Mouse (Mus musculus) embryonic facial prominence, embryonic 15.5 days (tissue): ENCODE measurements around the gene Pacsin2. TPM values are rescaled to one million over a fixed set of nuclear protein-coding genes. Genes with fewer than 3 reads are reported as not detected.
A peak's percentile ranks its signal among the peaks of the same experiment; 100 is the strongest.
"Not testable (repeated sequence)": the region's sequence is repeated elsewhere in the genome, so short reads cannot be mapped to it uniquely, and the experiment has no call there.

ENCODE experiments used
- ATAC-seq: fragments of 200-750 bp; cut with Nextera tagmentation; 2 replicates; pipeline ENCODE4 v1.8.0; 2017; ENCODE audit warnings: low read depth, moderate TSS enrichment; ENCODE audit not compliant: insufficient number of reproducible peaks, low FRiP score, low TSS enrichment
- H3K27ac ChIP-seq: fragments of 300-500 bp; sonication (generic); replicated peaks from 2 replicates; pipeline ENCODE4 v1.5.1; 2015; ENCODE audit warnings: mild to moderate bottlenecking, inconsistent platforms
- H3K27me3 ChIP-seq: fragments of 300-500 bp; sonication (generic); 2 replicates; pipeline ENCODE4 v1.6.1; 2015; ENCODE audit warnings: inconsistent platforms
- H3K36me3 ChIP-seq: fragments of 300-500 bp; sonication (generic); 2 replicates; pipeline ENCODE4 v1.6.1; 2015; ENCODE audit warnings: mild to moderate bottlenecking, inconsistent platforms
- H3K4me1 ChIP-seq: fragments of 300-500 bp; sonication (generic); 2 replicates; pipeline ENCODE4 v1.6.1; 2015; ENCODE audit warnings: inconsistent platforms
- H3K4me2 ChIP-seq: fragments of 300-500 bp; sonication (generic); replicated peaks from 2 replicates; pipeline ENCODE4 v1.6.1; 2015; ENCODE audit warnings: mild to moderate bottlenecking, inconsistent platforms
- H3K4me3 ChIP-seq: fragments of 300-500 bp; sonication (generic); replicated peaks from 2 replicates; pipeline ENCODE4 v1.5.1; 2015; ENCODE audit warnings: mild to moderate bottlenecking, inconsistent platforms
- H3K9ac ChIP-seq: fragments of 300-500 bp; sonication (generic); 2 replicates; pipeline ENCODE4 v1.6.1; 2015; ENCODE audit warnings: inconsistent platforms
- H3K9me3 ChIP-seq: fragments of 300-500 bp; sonication (generic); replicated peaks from 2 replicates; pipeline ENCODE4 v1.6.1; 2016; ENCODE audit warnings: inconsistent platforms
- WGBS: fragments of 180-500 bp; shearing (Covaris S2); methylation state at CpG from one replicate; pipeline ENCODE4 v1.1.7; 2015; 5-methylcytosine and 5-hydroxymethylcytosine counted together
- polyA plus RNA-seq: library from polyadenylated mRNA; unstranded; fragments of >200 nt; fragmentation: Nextera tagmentation; extraction: Ambion mirVana; gene quantifications from 2 replicates; pipeline ENCODE4 v1.2.1, GENCODE M21; 2015

Gene Pacsin2
- polyA plus RNA-seq = 66.8 and 67.1 TPM in 2 replicates

- WGBS = 1% methylated on average over 63 of the region's 88 CpGs
- Histone ChIP-seq H3K27ac (peak within 1 kb of the TSS; percentile 76), H3K4me2 (peak within 1 kb of the TSS; percentile 87), H3K9ac (peak within 1 kb of the TSS; percentile 59), H3K4me3 (peak within 1 kb of the TSS; percentile 70), H3K27me3 (no peaks in the 10 kb centered on the region), H3K36me3 (no peaks in the 10 kb centered on the region), H3K9me3 (no peaks in the 10 kb centered on the region), H3K4me1 (peaks cover 14% of the 10 kb centered on the region)
- ATAC-seq = peak; percentile 98
These were observed at the start of gene Pacsin2 for GRCm38 (mm10) chr15:83464083-83464904. Gene Pacsin2, minus strand, starts transcription at chr15:83464606.

- Histone ChIP-seq H3K27me3 (no peaks in the 10 kb centered on the region), H3K9me3 (no peaks in the 10 kb centered on the region), H3K4me2 (no peak overlapping the region), H3K4me3 (no peak overlapping the region), H3K9ac (no peak overlapping the region), H3K27ac (no peak overlapping the region), H3K4me1 (peaks cover 8% of the 10 kb centered on the region; the same call in 1 of the 2 replicates), H3K36me3 (no peaks in the 10 kb centered on the region)
- ATAC-seq = no peak
- 69% methylated on average over 13 of the region's 13 CpGs for WGBS
These were observed 48.3 kb upstream of the Pacsin2 start for GRCm38 (mm10) chr15:83512489-83513281.

GRCm38 (mm10) chr15:83510805-83511405 is 46.5 kb upstream of the Pacsin2 start, which contains the start of gene Ttll1:
Gene Ttll1, minus strand, starts transcription at chr15:83510893.
- Histone ChIP-seq H3K27ac (peak within 1 kb of the TSS; percentile 75), H3K9me3 (no peaks in the 10 kb centered on the region), H3K4me3 (peak within 1 kb of the TSS; percentile 65), H3K4me2 (peak within 1 kb of the TSS; percentile 87), H3K36me3 (no peaks in the 10 kb centered on the region), H3K4me1 (peaks cover 8% of the 10 kb centered on the region; the same call in 1 of the 2 replicates), H3K27me3 (no peaks in the 10 kb centered on the region), H3K9ac (peak within 1 kb of the TSS; percentile 54)
- WGBS = 11% methylated on average over 41 of the region's 41 CpGs
- peak; percentile 93 for ATAC-seq

GRCm38 (mm10) chr15:83509950-83510804 is 45.8 kb upstream of the Pacsin2 start:
- Histone ChIP-seq H3K27me3 (no peaks in the 10 kb centered on the region), H3K36me3 (0 out of 2 replicates have a peak, but pooled peaks cover 2% of the 10 kb centered on the region), H3K9ac (peak overlapping the region; percentile 54), H3K4me2 (peak overlapping the region; percentile 87), H3K27ac (peak overlapping the region; percentile 75), H3K9me3 (no peaks in the 10 kb centered on the region), H3K4me1 (peaks cover 8% of the 10 kb centered on the region; the same call in 1 of the 2 replicates), H3K4me3 (peak overlapping the region; percentile 65)
- ATAC-seq = 0 out of 2 replicates have a peak, but pooled peaks have one; percentile 21
- WGBS = 24% methylated on average over 17 of the region's 17 CpGs

- not testable (repeated sequence) for H3K9ac ChIP-seq, H3K27ac ChIP-seq, H3K27me3 ChIP-seq, ATAC-seq, H3K4me2 ChIP-seq, H3K4me1 ChIP-seq, H3K9me3 ChIP-seq, H3K4me3 ChIP-seq
- peaks cover 34% of the 10 kb centered on the region for H3K36me3 ChIP-seq
- WGBS = 86% methylated on average over 6 of the region's 6 CpGs
These were observed 37.1 kb upstream of the Pacsin2 start for GRCm38 (mm10) chr15:83501483-83501882.

- H3K4me3 ChIP-seq = no peak overlapping the region
- no peak overlapping the region for H3K4me2 ChIP-seq
- ATAC-seq = no peak
- H3K4me1 ChIP-seq = no peaks in the 10 kb centered on the region
- H3K27me3 ChIP-seq = no peaks in the 10 kb centered on the region
- H3K9ac ChIP-seq = no peak overlapping the region
- H3K9me3 ChIP-seq = no peaks in the 10 kb centered on the region
- peaks cover 44% of the 10 kb centered on the region for H3K36me3 ChIP-seq
- H3K27ac ChIP-seq = no peak overlapping the region
- WGBS = 63% methylated on average over 3 of the region's 3 CpGs
These were observed 35.9 kb upstream of the Pacsin2 start for GRCm38 (mm10) chr15:83500352-83500751.

GRCm38 (mm10) chr15:83499211-83499755 is 34.9 kb upstream of the Pacsin2 start:
- no peaks in the 10 kb centered on the region for H3K9me3 ChIP-seq
- WGBS = 91% methylated on average over 10 of the region's 10 CpGs
- no peak overlapping the region for H3K27ac ChIP-seq
- ATAC-seq = no peak
- peaks cover 46% of the 10 kb centered on the region for H3K36me3 ChIP-seq
- no peak overlapping the region for H3K9ac ChIP-seq
- H3K4me2 ChIP-seq = no peak overlapping the region
- H3K4me1 ChIP-seq = no peaks in the 10 kb centered on the region
- no peak overlapping the region for H3K4me3 ChIP-seq
- H3K27me3 ChIP-seq = no peaks in the 10 kb centered on the region

GRCm38 (mm10) chr15:83497299-83497698 is 32.9 kb upstream of the Pacsin2 start:
- H3K9me3 ChIP-seq = no peaks in the 10 kb centered on the region
- H3K27ac ChIP-seq = no peak overlapping the region
- H3K27me3 ChIP-seq = no peaks in the 10 kb centered on the region
- H3K4me1 ChIP-seq = no peaks in the 10 kb centered on the region
- H3K9ac ChIP-seq = no peak overlapping the region
- no peak overlapping the region for H3K4me2 ChIP-seq
- ATAC-seq = no peak
- H3K4me3 ChIP-seq = no peak overlapping the region
- WGBS = 90% methylated on average over 6 of the region's 6 CpGs
- peaks cover 47% of the 10 kb centered on the region for H3K36me3 ChIP-seq

GRCm38 (mm10) chr15:83495787-83496367 is 31.5 kb upstream of the Pacsin2 start:
- no peak overlapping the region for H3K4me2 ChIP-seq
- no peaks in the 10 kb centered on the region for H3K4me1 ChIP-seq
- no peak for ATAC-seq

GRCm38 (mm10) chr15:83495195-83495594 is 30.8 kb upstream of the Pacsin2 start:
- peaks cover 45% of the 10 kb centered on the region for H3K36me3 ChIP-seq
- H3K9ac ChIP-seq = no peak overlapping the region
- no peak overlapping the region for H3K27ac ChIP-seq
- no peaks in the 10 kb centered on the region for H3K4me1 ChIP-seq
- H3K27me3 ChIP-seq = no peaks in the 10 kb centered on the region
- no peaks in the 10 kb centered on the region for H3K9me3 ChIP-seq
- WGBS = 83% methylated on average over 3 of the region's 3 CpGs
- no peak for ATAC-seq
- no peak overlapping the region for H3K4me2 ChIP-seq
- H3K4me3 ChIP-seq = no peak overlapping the region

More at GRCm38 (mm10) chr15:83495787-83496367, 31.5 kb upstream of the Pacsin2 start:
- H3K9ac ChIP-seq = no peak overlapping the region
- 74% methylated on average over 22 of the region's 22 CpGs for WGBS
- H3K4me3 ChIP-seq = no peak overlapping the region
- H3K27ac ChIP-seq = no peak overlapping the region
- H3K9me3 ChIP-seq = no peaks in the 10 kb centered on the region
- H3K36me3 ChIP-seq = peaks cover 42% of the 10 kb centered on the region
- H3K27me3 ChIP-seq = no peaks in the 10 kb centered on the region
